Mouse (Mus musculus) C2C12 (cell line): ENCODE results near the gene Zfp952. TPM values are rescaled to one million over a fixed set of nuclear protein-coding genes. Genes with fewer than 3 reads are reported as not detected.

Source experiments
- H3K27me3 ChIP-seq: one replicate; pipeline ENCODE4 v1.6.1; 2011; ENCODE audit not compliant: control insufficient read depth, insufficient read depth, insufficient read length
- H3K36me3 ChIP-seq: one replicate; pipeline ENCODE4 v1.6.1; 2011; ENCODE audit not compliant: control insufficient read depth, insufficient read depth
- H3K4me3 ChIP-seq: one replicate; pipeline ENCODE4 v1.5.1; 2011; ENCODE audit warnings: mild to moderate bottlenecking, control low read depth; ENCODE audit not compliant: poor library complexity, insufficient read depth, severe bottlenecking
- H3K79me2 ChIP-seq: one replicate; pipeline ENCODE4 v1.6.1; 2011; ENCODE audit not compliant: control insufficient read depth, insufficient read depth
- H3K79me3 ChIP-seq: one replicate; pipeline ENCODE4 v1.6.1; 2011; ENCODE audit warnings: low read depth, control low read depth
- H3ac ChIP-seq: one replicate; pipeline ENCODE3; 2011; ENCODE audit warnings: low read depth; ENCODE audit not compliant: control insufficient read depth, insufficient read length
- CEBPB ChIP-seq: IDR thresholded peaks from one replicate; pipeline ENCODE4 v1.6.1; 2011; ENCODE audit warnings: low read depth, mild to moderate bottlenecking, control low read depth, moderate library complexity
- CTCF ChIP-seq: IDR thresholded peaks from one replicate; pipeline ENCODE4 v1.5.1; 2011; ENCODE audit not compliant: control insufficient read depth, insufficient read depth, insufficient read length
- FOSL1 ChIP-seq: IDR thresholded peaks from one replicate; pipeline ENCODE4 v1.8.0; 2011; ENCODE audit warnings: mild to moderate bottlenecking, low read length; ENCODE audit not compliant: poor library complexity, insufficient read depth, severe bottlenecking
- MAX ChIP-seq: IDR thresholded peaks from one replicate; pipeline ENCODE4 v1.6.1; 2011; ENCODE audit warnings: mild to moderate bottlenecking, control low read depth
- MYOD1 ChIP-seq: IDR thresholded peaks from one replicate; pipeline ENCODE4 v1.6.1; 2011; ENCODE audit warnings: low read depth; ENCODE audit not compliant: control insufficient read depth, insufficient read length
- MYOG ChIP-seq: IDR thresholded peaks from one replicate; pipeline ENCODE4 v1.6.1; 2011; ENCODE audit not compliant: control insufficient read depth, insufficient read length; ENCODE audit errors: extremely low read depth
- USF1 ChIP-seq: IDR thresholded peaks from one replicate; pipeline ENCODE4 v1.6.1; 2011; ENCODE audit warnings: low read depth, mild to moderate bottlenecking, control low read depth, moderate library complexity
- polyA plus RNA-seq: library from polyadenylated mRNA; unstranded; fragments of >200 nt; fragmentation: generic; extraction: Trizol; gene quantifications from one replicate; pipeline ENCODE4 v1.2.1, GENCODE M21; 2012; ENCODE audit warnings: missing spikeins

Zfp952 gene
- polyA plus RNA-seq, 1 experiment = 1.4 TPM

- Histone ChIP-seq H3K27me3 (no peaks in the 10 kb centered on the region), H3K79me3 (no peaks in the 10 kb centered on the region), H3K79me2 (peaks cover 8% of the 10 kb centered on the region), H3K4me3 (no peak overlapping the region), H3K36me3 (no peaks in the 10 kb centered on the region), H3ac (no peak overlapping the region)
- TF ChIP-seq MAX (no peak), CTCF (no peak), MYOG (no peak), USF1 (no peak), CEBPB (no peak), FOSL1 (no peak), MYOD1 (no peak)
Measured at GRCm38 (mm10) chr17:32950136-32950535, 42.8 kb upstream of the Zfp952 start.

- Histone ChIP-seq H3K27me3 (no peaks in the 10 kb centered on the region), H3K4me3 (no peak overlapping the region), H3K36me3 (no peaks in the 10 kb centered on the region), H3ac (no peak overlapping the region), H3K79me3 (no peaks in the 10 kb centered on the region), H3K79me2 (peaks cover 8% of the 10 kb centered on the region)
- TF ChIP-seq MYOG (no peak), MAX (no peak), USF1 (no peak), FOSL1 (no peak), CEBPB (no peak), MYOD1 (no peak), CTCF (no peak)
Measured at GRCm38 (mm10) chr17:32951006-32951405, 41.9 kb upstream of the Zfp952 start.

- H3K27me3 ChIP-seq = no peaks in the 10 kb centered on the region
- no peaks in the 10 kb centered on the region for H3K79me3 ChIP-seq
- H3K4me3 ChIP-seq = no peak overlapping the region
Measured at GRCm38 (mm10) chr17:32951441-32951840, 41.5 kb upstream of the Zfp952 start.

GRCm38 (mm10) chr17:32965253-32965622 is 27.7 kb upstream of the Zfp952 start:
- Histone ChIP-seq H3K27me3 (no peaks in the 10 kb centered on the region), H3K36me3 (no peaks in the 10 kb centered on the region), H3K4me3 (peak overlapping the region; percentile 51), H3ac (peak overlapping the region; percentile 60), H3K79me3 (peaks cover 35% of the 10 kb centered on the region), H3K79me2 (peaks cover 49% of the 10 kb centered on the region)
- TF ChIP-seq CTCF (no peak), MYOG (no peak), USF1 (no peak), MAX (no peak), FOSL1 (no peak), MYOD1 (no peak), CEBPB (no peak)

More at GRCm38 (mm10) chr17:32951441-32951840, 41.5 kb upstream of the Zfp952 start:
- Histone ChIP-seq H3ac (no peak overlapping the region), H3K79me2 (peaks cover 5% of the 10 kb centered on the region), H3K36me3 (no peaks in the 10 kb centered on the region)
- no peak for TF ChIP-seq MYOD1
- peak; percentile 59 for TF ChIP-seq CTCF
- TF ChIP-seq MYOG = no peak

GRCm38 (mm10) chr17:32965623-32966290 is 27.2 kb upstream of the Zfp952 start, which contains the start of gene Zfp472:
TSS of gene Zfp472 (plus strand) at chr17:32965814.
- H3K79me2 ChIP-seq = peaks cover 54% of the 10 kb centered on the region
- peak within 1 kb of the TSS; percentile 60 for H3ac ChIP-seq
- no peaks in the 10 kb centered on the region for H3K27me3 ChIP-seq
- peak; percentile 73 for TF ChIP-seq MAX
- TF ChIP-seq CTCF = no peak
- peaks cover 38% of the 10 kb centered on the region for H3K79me3 ChIP-seq
- no peaks in the 10 kb centered on the region for H3K36me3 ChIP-seq
- peak within 1 kb of the TSS; percentile 51 for H3K4me3 ChIP-seq

- no peak overlapping the region for H3ac ChIP-seq
- H3K27me3 ChIP-seq = no peaks in the 10 kb centered on the region
- peaks cover 43% of the 10 kb centered on the region for H3K36me3 ChIP-seq
- H3K79me2 ChIP-seq = no peaks in the 10 kb centered on the region
- H3K79me3 ChIP-seq = peaks cover 2% of the 10 kb centered on the region
- H3K4me3 ChIP-seq = no peak overlapping the region
- no peak for TF ChIP-seq USF1
- no peak for TF ChIP-seq CEBPB
- no peak for TF ChIP-seq MYOG
- no peak for TF ChIP-seq FOSL1
- no peak for TF ChIP-seq MAX
- TF ChIP-seq MYOD1 = no peak
- TF ChIP-seq CTCF = no peak
Measured at GRCm38 (mm10) chr17:32981361-32981760, 11.6 kb upstream of the Zfp952 start.
